Mouse (Mus musculus) right cerebral cortex, adult 2 months (tissue): ENCODE measurements around the gene Avpr2.

ENCODE experiments used
- DNase-seq, 2 experiments: peaks; one replicate each; pipeline ENCODE4 v3.0.0; 2021 to 2022; ENCODE audit warnings: low spot score in 2 of 2

The Avpr2 gene

GRCm38 (mm10) chrX:73891551-73892152 lies at the start of gene Avpr2:
TSS of gene Avpr2 (plus strand) at chrX:73892102.
- no peak for DNase-seq

DNA sequence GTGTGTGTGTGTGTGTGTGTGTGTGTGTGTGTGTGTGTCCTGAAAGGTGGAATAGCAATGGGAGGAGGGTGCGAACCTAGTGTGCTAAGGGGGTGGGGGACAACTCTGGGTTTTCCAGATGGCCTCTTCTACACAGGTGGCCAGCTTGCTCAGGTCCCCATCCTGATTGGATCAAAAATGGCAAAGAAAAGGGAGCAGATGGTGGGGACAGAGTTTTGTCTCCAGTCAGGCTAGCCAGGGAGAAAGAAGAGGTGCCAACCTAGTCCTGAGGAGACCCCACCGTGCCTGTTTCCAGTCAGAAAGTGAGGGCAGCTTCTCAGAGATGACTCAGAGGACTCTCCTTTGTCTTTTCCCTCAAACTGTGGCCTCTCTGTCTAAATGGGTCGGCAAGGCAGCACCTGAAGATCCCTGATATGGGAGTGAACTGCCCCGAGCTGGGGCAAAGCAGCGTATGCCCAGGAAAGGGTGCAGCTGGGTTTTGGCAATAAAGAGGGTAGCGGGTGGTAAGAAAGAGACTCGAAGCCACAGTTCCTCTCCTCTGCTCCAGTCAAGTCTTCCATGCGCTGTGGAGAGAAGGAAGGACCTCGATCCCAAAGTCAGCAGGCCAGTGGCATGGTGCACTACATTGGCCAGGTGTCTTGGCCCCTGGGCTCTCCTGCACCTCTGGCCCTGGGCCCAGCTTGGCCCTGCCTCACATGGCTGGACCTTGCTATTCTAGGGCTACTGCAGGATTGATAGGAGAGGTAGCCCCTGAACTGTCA lies 37.4 kb upstream of the Avpr2 start:
- no peak for DNase-seq

GRCm38 (mm10) chrX:73855087-73855408 lies 36.9 kb upstream of the Avpr2 start:
- no peak for DNase-seq

DNA sequence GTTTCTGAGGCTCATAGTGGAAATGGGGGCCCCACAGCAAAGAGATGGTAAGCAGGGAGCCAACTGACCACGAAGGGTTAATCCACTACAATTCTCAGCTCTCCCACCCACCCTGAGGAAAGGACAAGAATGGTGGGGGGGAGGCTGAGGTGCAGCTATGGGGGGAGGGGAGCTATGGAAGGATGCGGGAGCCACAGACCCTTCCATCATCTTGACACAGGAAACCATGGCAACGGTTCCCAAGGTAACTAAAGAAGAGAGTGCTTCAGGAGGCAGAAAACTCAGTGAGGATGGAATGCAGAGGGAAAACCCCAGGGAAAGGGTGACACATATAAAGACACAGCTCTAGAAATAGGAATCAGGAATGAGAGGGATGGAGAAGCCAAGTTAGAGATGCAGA lies 27.2 kb upstream of the Avpr2 start:
- no peak for DNase-seq

DNA sequence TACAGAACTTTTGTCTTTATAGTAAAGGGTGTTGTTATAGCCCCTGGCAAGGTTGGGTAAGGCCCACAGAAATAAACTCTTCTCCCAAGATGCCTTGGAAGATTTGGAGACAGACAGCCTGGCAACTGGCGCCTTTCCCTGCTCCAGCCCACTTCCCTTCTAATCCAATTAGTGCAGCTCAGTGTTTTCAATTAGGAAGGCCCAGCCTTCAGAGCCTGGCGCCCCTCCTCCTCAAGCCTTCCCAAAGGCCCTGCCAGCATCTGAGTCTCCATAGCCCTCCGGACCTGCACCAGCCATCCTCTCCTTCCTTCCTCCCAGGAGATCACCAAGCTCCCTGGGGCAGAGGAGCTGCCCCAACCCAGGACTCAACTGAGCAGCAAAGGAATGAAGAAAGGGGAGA lies 24.6 kb upstream of the Avpr2 start:
- no peak for DNase-seq

GRCm38 (mm10) chrX:73867852-73868251 lies 24.1 kb upstream of the Avpr2 start:
- no peak for DNase-seq

DNA sequence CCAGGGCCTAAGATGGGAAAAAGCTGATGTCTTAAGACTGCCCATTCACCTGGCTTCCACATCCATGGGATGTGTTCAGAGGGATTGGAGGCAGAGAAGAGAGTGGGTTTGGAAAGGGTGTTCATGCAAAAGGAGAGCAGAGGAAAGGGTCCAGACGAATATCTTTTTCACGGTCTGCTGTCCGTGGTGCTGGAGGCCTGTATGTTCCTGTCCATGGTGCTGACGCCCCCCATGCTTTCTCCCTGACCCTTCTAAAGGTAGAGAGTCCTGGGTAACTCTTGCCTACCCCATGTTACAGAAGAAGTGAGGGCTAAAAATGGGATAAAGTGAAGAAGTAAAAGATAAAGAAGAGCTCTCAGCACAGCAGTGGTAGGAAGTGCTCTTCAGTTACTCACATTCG lies 22.6 kb upstream of the Avpr2 start:
- no peak for DNase-seq

DNA sequence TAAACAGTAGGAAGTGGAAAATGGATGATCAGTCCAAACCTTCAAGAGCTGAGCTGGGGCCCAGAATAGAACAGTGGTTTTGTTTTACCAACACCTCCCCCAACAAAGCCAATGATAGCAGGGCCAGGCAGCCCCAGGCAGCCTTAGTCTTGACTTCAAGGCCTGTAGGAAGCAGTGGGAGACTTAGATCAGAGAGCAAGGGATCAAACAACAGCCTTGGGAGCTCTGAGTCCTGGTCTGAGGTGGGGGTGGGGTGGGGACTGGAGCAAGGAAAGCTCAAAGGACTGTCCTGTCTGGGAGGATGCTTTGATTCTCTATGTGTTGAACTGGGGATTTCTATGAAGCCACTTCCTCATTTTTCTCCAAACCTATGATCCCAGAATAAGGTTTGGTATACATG lies 20.4 kb upstream of the Avpr2 start:
- no peak for DNase-seq

DNA sequence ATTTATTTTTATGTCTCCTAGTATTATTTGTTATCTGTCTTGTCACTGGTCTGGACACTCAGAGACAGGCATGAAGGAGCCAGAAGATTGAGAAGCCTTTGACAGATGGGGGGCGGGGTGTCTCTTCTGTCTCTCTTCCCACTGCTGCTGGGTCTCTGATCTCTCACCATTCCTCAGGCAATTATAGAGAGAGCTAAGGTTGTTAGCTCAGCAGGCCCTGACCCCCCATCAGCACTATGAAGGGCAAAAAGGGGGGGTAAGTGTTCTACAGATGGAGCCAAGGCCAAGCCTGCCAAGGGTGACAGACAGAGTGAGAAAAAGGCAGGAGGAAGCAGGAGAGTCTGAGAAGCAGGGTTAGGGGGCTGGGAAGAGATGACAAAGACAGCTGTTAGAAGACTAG lies 19.9 kb upstream of the Avpr2 start:
- no peak for DNase-seq

- DNase-seq = no peak
Observed at GRCm38 (mm10) chrX:73875881-73876280, 16.0 kb upstream of the Avpr2 start.

GRCm38 (mm10) chrX:73877014-73877413 lies 14.9 kb upstream of the Avpr2 start:
- no peak for DNase-seq

- DNase-seq = no peak
Observed at GRCm38 (mm10) chrX:73880194-73881035, 11.5 kb upstream of the Avpr2 start.

DNA sequence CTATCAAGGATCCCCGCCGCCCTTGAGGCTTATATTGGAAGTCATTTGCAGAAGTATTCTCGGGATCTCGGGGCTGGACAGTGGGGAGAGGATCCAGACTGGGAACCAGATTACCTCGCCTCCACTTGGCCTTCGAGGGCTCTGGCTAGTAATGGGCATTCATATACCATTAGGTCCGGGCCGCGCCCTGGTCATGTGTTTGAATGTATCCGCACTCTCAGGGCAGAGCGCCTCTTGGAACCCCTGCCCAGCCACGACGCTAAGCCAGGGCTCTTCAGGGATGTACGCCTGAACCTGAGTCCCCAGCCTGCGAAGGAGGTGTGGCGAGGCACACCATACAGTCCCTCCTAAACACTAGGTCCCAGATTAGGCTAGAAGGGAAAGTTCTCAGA lies 10.9 kb upstream of the Avpr2 start:
- DNase-seq = no peak

GRCm38 (mm10) chrX:73881463-73881862 lies 10.4 kb upstream of the Avpr2 start:
- DNase-seq = no peak

DNA sequence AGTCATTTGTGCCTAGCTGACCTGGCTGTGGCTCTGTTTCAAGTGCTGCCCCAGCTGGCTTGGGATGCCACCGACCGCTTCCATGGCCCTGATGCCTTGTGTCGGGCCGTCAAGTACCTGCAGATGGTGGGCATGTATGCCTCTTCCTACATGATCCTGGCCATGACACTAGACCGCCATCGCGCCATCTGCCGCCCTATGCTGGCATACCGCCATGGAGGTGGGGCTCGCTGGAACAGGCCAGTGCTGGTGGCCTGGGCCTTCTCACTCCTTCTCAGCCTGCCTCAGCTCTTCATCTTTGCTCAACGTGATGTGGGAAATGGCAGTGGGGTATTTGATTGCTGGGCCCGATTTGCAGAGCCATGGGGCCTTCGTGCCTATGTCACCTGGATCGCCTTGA lies 931 bp downstream of the Avpr2 start:
- no peak for DNase-seq

DNA sequence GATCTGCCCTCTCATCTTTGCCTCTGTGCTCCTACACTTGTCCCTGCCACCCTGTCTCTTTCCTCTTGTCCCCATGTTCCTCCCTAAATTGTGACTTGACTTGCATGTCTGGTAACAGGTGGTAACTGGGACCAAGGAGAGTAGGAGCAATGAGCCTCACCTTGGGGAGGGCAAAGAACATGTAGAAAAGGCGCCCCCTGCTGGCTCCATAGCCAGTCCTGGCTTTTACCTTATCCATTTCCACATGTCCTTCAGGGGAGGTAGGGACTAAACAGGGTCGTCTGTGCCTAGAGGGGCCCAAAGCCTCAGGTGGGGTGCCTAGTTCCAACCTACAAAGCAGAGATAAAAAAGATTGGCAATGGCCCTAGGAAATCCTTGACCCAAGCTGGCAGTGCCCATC lies 3.8 kb downstream of the Avpr2 start, which contains the start of gene L1cam:
TSS of gene L1cam (minus strand) at position 387 of the 400 bp plus-strand sequence.
- DNase-seq = peak; percentile 43 to 55

- no peak for DNase-seq
Observed at GRCm38 (mm10) chrX:73897959-73898358, 6.1 kb downstream of the Avpr2 start.

GRCm38 (mm10) chrX:73910049-73910448 lies 18.1 kb downstream of the Avpr2 start:
- DNase-seq = no peak

DNA sequence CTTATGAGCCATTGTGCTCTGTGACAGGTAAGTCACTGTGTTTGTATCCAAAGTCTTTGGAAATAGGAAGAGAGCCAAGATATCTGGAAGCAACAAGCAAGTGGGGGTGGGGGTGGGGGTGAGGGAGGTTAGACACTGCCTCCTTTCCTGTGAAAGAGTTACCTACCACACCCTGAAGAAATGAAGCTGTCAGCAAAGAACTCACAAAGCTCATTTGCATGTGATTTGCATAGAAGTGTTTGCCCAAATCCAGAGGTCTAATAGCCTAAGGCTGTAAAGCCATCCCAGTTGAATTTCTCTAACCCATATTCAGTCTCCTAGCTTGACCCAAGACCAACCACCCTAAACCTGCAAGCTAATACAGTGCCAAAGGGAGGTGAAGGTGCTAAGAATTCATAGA lies 18.5 kb downstream of the Avpr2 start:
- DNase-seq = no peak

- no peak for DNase-seq
Observed at GRCm38 (mm10) chrX:73911156-73911555, 19.3 kb downstream of the Avpr2 start.

DNA sequence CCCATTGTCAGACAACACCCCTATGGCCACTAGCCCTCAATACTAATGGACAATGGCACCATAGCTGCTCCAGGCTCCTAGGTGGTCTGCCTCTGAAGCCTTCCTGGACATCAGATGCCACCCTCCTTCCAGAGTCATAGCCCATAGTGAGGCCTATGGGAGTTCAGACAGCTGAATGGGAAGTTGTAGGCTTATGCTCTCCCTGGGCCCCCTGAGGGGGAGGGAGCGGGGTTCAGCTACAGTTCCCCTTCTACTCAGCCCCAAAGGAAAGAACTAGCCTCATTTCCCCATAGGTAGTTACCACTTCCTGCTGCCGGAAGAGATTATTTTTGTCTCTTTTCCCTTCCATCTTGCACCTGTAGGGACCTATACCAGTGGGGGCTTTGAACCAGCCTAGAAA lies 19.7 kb downstream of the Avpr2 start:
- no peak for DNase-seq

DNA sequence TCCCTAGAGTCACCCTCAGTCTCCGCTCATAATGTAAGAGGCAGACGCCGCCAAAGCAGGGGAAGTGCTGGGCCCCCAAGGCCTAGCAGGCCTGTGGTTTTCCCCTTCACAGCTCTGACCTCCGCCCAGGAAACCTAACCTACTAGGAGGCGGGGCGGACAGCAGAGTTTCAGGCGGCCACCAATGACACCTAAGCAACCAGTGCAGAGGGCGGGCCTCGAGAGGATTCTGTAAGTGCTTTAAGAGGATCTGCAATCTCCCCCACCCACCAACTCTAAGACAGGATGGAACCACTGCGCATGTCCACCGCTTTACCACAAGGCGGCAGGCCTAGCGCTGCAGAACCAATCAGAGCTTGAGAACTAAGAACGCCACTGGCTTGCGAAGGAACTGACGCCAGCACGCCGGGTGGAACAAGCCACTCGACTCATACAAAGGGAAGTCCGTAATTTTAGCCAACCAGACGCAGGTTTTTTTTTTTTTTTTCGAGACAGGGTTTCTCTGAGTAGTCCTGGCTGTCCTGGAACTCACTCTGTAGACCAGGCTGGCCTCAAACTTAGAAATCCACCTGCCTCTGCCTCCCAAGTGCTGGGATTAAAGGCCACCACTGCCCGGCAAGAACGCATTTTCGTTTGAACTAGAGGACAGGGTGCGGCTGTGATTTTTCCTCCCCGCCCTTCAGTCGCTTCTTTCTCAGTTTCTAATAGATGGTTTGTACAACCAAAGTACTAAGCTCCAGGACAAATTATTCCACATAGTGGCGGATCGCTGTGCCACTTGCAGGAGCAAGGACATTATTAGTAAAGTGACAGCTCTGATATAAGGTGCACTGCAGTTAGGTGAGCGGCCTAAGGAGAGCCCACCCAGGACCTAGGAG lies 23.2 kb downstream of the Avpr2 start:
- peak; percentile 81 to 88 for DNase-seq
